Mouse (Mus musculus): Measurements from ENCODE around the gene Stxbp4.
A peak's percentile ranks its signal among the peaks of the same experiment; 100 is the strongest.

The Stxbp4 gene

DNA sequence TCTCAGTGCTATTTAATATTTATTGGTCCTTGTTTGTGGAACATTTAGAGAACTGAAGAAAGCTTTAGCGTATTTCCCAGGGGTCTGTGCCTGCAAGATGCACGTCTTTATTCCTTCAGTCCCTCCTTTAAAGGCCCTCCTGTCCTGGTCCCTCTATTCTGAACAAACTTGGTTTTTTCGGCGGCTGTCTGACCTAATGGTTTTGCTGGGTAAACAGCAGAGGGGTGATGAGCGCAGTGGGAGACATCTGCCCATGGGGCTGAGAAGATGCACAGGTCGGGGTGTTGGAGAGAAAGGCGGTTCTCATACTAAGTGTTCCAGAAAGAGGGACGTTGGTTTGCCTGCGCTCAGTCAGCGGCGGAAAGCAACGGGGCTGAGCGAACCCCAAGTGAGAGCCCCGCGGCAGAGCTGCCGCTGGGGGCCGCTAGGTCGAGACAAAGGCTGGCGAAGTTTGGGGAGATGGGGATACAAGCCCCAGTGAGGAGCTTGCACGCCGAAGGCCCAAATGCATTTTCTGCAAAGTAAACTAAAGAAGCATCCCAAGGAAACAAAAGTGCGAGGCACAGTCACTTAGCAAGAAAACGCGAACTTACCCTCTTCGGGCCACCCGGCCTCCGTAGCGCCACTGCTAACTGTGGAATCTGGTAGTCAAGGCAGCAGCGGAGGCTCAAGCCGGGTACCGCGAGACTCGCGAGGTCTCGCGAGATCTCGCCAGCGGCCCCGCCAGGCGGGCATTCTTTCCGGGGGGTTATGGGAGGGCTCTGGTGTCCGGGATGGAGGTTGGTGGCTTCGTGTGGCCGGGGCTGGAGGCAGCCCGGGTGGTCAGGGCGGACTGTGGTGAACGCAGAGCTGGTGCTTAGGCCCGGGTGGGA lies at the start of gene Stxbp4, which contains the start of gene Cox11:
Stxbp4 (minus strand) TSS at position 645 of the 872 bp plus-strand sequence.
Cox11 (plus strand) TSS at position 734 of the 872 bp plus-strand sequence.
- DNase-seq, result peak; percentile 94

DNA sequence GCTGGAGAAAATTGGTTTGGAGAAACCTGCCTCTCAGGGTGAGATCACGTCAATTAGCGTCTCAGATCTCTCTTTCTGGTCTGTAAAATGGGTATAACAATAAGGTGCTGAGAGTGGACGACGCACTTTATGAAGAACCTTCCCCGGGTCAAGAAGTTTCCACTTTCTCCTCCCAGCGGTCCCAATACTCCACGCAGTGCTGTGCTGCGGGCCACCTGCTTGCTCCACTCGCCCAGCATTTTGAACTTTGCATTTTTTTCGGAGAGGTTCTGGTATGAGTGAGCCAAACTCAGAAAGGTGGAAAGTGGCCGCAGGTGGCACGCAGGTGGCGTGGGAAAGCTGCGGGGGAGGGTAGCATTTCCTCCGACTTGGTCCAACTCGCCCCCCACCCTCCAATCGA lies 49.2 kb upstream of the Stxbp4 start:
- peak; percentile 6 for DNase-seq

DNA sequence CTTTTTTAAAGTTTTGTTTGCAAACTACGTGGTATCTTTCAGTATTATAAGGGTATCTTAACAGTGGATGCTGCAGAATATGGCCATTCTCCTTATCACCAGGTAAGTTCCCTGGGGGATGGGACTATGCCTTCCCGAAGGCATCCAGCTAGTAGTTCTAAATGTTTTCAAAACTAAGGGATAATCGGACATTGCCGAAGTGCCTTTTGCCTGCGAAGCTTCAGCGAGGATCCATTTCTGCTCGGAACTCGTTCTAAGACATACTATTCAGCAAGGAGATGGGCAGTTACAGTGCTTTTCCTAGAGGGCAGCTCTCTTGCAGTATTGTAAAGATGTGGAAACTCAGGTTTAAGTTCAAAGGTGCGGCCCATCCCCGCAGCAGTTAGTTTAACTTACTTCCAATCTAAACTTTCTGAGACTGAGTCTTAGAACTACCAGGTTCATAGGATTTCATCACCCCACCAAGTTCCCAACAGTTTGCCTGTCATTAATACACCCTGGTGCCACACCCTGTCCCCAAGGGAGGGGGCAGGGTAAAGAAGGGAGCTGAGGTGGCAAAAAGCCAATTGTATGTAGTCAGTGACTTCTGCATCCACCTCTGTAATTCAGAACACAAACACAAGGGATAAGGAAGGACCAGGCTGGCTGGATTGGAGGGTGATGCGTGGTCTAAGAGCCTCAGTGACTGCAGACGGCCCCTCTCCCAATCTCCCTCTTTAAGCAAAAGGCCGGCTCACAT lies 48.6 kb upstream of the Stxbp4 start:
- peak; percentile 8 for DNase-seq

DNA sequence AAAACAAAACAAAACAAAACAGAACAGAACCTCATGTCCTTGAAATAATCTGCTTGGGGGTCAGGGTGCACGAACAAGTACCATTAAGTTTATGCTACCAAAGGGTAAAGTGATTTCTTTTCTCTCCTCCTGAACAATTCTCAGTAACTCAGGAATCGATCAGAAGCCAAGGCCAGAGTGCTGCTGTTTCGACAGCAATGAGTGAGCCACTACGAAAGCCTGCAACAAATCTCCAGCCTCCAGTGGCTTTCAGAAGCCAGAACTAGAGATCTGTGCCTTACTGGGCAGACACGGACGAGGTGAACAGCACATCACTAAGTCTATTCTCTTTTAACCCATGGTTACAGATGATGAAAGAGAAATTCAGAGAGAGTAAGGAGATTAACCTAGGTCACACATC lies 47.3 kb upstream of the Stxbp4 start:
- DNase-seq, result no peak

DNA sequence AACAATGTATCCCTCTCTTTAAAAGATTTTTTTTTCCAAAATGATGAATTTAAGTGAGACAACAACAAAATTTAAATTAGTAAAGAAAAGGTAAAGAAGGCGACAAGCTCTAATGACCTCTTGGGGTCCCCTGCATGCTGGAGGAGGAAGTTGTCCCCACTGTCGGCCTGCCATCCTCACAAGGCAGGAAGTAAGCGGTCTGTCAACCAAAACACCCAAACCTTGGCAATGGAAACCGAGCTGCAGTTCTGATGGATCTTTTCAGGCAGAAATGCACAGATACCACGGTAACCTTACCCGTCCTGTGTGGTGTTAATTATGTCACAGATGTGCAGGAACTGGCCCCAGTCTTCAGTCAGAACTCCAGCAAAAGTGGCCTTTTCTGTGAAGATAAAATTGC lies 46.9 kb upstream of the Stxbp4 start:
- DNase-seq, result no peak

DNA sequence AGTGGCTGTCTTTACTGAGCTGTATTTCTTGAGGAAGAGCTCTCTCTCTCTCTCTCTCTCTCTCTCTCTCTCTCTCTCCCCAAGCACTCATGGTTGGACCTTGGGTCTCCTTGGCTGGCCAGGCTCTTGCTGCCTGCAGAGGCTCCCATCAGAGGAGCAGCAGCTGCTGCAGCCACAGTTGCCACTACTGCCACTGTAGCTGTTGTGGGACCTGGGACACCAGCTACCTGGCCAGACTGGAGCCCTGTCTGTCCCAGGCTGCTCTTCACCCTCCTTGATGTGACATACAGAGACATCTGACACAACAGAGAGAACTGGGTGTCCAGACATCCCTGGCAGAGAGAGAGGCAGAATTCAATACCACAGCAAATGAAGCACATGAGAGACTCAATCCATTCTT lies 43.3 kb upstream of the Stxbp4 start:
- DNase-seq, result no peak

DNA sequence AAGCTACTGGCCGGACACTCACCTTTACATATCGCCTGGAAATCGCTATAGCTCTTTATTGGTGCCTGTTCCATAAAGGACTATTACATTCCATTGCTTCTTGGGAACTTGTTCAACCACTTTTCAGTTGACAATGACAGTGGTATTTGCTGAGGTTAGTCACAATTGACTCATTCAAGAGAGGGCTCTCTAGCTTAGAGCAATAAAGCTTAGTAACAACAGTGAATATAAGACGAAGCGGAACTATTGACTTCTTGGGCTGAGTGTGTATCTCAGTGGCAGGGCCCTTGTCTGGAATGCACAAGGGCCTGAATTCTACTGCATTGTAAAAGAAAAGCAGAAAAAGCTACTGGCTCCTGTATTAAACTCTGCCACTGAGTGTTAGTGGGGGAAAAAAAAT lies 40.7 kb upstream of the Stxbp4 start:
- DNase-seq, result no peak

DNA sequence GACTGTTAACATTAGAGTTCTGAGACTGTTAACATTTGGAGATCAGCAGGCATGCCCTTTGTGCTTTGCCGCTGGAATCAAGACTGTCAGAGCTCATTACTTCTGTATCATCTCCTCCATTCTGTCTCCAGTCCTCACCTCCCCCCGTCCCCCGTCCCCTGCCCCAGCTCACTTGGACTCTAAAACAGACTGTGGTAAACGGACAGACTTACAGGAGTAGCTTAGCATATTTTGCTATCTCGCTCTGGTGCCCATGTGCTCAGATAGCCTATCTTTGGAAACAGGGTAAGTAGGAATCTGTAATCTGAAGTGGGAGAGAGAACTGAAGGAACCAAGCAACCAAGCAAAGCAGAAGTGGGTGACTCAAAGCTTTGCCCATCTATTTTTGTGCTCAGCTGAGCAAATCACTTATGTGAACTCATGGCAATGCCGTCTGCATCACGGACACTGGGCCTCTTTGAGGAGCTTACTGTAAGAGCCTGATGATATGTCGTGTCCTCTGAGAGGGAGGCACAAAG lies 39.9 kb upstream of the Stxbp4 start:
- no peak for DNase-seq

- no peak for DNase-seq
These were observed 39.1 kb upstream of the Stxbp4 start for GRCm38 (mm10) chr11:90677027-90677426.

- no peak for DNase-seq
These were observed 37.7 kb upstream of the Stxbp4 start for GRCm38 (mm10) chr11:90675479-90676110.

GRCm38 (mm10) chr11:90667325-90667724 lies 29.4 kb upstream of the Stxbp4 start:
- DNase-seq, result no peak

DNA sequence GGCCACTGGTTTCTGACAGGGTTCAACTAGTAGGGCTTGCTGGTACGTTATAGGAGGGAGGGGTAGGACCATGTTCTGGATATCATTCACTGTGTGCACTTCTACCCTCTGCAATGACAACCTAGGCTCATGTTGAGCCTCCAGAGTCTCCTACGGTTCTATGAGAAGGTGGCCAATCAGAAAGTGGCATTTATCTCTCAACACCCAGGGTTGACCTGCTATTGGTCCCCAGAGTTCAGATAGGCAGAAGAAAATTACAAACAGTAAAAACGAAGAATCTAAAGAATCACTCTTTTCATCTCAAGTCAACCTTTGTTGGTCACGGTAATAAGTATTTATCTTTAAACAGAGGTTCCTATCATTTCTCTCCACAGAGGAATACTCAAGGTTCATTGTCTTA lies 29.0 kb upstream of the Stxbp4 start:
- DNase-seq, result no peak

DNA sequence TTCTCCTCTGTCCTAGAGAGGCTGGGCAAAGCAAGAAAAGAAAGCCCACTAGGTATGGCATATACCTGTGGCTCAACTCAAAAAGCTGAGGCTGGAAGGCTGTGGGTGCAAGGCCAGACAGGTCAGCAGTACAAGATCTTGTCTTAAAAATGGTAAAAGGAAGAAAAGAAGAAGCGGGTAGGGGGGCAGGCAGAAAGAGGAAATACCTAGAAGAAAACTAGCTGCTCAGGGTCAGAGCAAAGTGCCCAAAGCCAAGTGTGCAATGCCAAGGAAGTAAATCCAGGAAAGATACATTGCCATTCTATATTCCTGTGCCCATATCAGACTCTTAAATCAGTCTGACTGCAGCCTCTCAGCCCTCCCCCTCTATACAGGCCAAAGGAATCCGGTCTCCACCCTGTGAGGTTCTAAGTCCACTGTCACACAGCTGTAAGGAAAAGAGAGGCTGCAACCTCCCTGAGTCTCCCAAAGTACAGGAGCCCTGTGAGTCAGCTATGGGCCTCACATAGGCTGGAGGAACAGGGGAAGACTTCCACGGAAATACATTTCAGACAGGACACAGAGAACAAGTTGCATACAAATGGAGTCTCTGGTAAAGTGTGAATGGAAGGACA lies 28.4 kb upstream of the Stxbp4 start:
- DNase-seq, result no peak

DNA sequence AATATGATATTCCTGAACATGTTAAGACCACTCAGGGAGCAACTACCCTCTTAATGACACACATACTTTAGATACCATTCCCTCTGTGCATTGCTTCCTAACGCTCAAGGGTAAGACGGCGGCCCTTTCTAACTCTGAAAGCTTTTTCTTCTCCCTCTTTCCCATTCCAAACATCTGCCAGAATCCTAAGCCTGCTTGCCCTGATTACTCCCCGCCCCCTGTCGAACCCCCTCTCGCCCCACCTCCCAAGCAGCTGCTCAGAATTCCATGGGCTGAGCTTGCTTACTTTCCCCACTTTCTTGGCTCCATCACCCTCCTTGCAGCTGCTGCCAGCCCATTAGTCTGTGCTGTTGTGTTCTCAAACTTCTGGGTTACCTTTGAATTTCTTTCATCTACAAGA lies 27.3 kb upstream of the Stxbp4 start:
- DNase-seq, result no peak

DNA sequence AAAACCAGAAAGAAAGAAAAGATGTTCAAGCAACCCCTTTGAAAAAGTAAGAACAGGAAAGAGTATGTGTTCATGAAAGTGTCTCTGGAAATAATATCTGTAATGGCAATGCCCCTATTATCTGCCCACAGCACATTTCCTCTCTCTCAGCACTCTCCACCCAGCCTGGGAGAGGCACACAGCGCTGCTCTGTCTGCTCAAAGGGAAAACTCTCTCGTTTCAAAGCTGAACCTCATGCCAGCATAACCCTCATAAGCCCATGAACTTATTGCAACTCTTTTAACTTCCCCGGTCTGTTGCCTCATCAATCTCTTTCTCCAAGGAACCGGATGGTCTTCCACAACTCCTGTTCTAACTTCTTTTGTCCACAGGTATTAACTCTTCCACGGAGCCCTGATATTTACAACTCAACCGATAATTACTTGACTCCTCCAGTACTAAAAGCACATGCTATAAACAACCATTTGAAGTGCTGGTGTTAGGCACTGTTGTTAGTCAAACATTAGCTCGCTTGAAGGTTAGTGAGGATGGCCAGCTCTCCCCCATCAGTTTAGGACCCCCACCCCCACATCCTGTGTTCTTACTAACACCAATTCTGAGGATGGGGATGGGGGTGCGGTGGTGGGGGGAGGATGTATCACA lies 26.6 kb upstream of the Stxbp4 start:
- no peak for DNase-seq

GRCm38 (mm10) chr11:90663618-90664297 lies 25.9 kb upstream of the Stxbp4 start:
- no peak for DNase-seq

- DNase-seq, result no peak
These were observed 25.2 kb upstream of the Stxbp4 start for GRCm38 (mm10) chr11:90663052-90663451.

DNA sequence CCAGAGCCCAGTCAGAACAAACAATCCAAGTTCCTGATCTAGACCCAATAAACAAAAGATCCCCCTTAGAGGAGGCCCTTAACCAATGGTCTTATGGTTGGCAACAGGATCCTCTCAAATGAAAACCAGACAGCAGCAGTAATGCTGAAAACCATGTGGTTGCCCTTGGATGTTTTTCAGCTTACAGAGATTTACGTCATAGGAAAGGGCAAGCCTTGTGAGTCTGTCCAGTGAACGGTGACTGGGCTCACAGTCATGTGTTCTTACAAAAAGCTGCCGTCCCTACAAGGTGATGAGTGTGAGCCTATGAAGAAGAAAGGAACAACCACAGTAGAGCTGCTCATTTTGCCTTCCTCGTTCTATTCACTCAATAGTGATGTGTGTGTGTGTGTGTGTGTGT lies 22.8 kb upstream of the Stxbp4 start:
- DNase-seq, result no peak

DNA sequence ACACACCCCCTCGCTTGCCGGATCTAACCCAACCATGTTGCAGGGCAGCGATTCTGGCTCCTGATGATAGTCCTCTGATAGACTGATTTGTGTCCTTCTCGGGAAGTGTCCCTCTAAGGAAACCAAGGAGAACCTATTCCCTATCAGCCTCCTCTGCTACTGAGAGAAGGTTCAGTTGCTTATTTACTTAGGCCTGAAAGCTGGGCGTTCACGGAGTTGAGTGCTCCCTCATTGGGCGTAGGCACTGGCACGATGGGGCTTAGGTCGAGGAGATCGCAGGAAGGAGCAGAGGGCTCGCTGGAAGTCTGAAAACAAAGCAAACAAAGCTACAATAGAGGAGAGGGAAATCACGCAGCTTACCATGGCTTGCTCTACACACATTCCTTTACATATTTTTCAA lies 19.6 kb upstream of the Stxbp4 start:
- no peak for DNase-seq

- no peak for DNase-seq
These were observed 14.7 kb upstream of the Stxbp4 start for GRCm38 (mm10) chr11:90652603-90653002.

GRCm38 (mm10) chr11:90650231-90650885 lies 12.5 kb upstream of the Stxbp4 start:
- no peak for DNase-seq

Measured in cerebellum, adult 9-11 months (tissue).